Mouse (Mus musculus) cerebellum, adult 11 months (tissue): Measurements from ENCODE around the gene Wnt11.
A peak's percentile ranks its signal among the peaks of the same experiment; 100 is the strongest.

Experiments used
- DNase-seq: peaks from one replicate; pipeline ENCODE4 v3.0.0; 2022

The Wnt11 gene

GRCm38 (mm10) chr7:98867794-98868150 is 32.9 kb downstream of the Wnt11 start:
- DNase-seq = no peak

GRCm38 (mm10) chr7:98869070-98869469 is 34.2 kb downstream of the Wnt11 start:
- DNase-seq = no peak

- no peak for DNase-seq
Measured at GRCm38 (mm10) chr7:98870791-98871190, 35.9 kb downstream of the Wnt11 start.

GRCm38 (mm10) chr7:98871882-98872281 is 37.0 kb downstream of the Wnt11 start:
- no peak for DNase-seq

GRCm38 (mm10) chr7:98873316-98873715 is 38.4 kb downstream of the Wnt11 start:
- no peak for DNase-seq

- no peak for DNase-seq
Measured at GRCm38 (mm10) chr7:98874411-98874951, 39.6 kb downstream of the Wnt11 start.

- no peak for DNase-seq
Measured at GRCm38 (mm10) chr7:98875390-98875990, 40.6 kb downstream of the Wnt11 start.

- no peak for DNase-seq
Measured at GRCm38 (mm10) chr7:98876119-98876518, 41.2 kb downstream of the Wnt11 start.

GRCm38 (mm10) chr7:98879176-98879575 is 44.3 kb downstream of the Wnt11 start:
- DNase-seq = no peak

GRCm38 (mm10) chr7:98881887-98882286 is 47.0 kb downstream of the Wnt11 start:
- no peak for DNase-seq

- DNase-seq = peak; percentile 64
Measured at GRCm38 (mm10) chr7:98887811-98888261, 52.9 kb downstream of the Wnt11 start.

- no peak for DNase-seq
Measured at GRCm38 (mm10) chr7:98888810-98889209, 53.9 kb downstream of the Wnt11 start.

GRCm38 (mm10) chr7:98889211-98889610 is 54.3 kb downstream of the Wnt11 start:
- DNase-seq = no peak

GRCm38 (mm10) chr7:98893144-98893543 is 58.2 kb downstream of the Wnt11 start:
- no peak for DNase-seq

- no peak for DNase-seq
Measured at GRCm38 (mm10) chr7:98894305-98894704, 59.4 kb downstream of the Wnt11 start.

GRCm38 (mm10) chr7:98894768-98895167 is 59.9 kb downstream of the Wnt11 start:
- DNase-seq = no peak

- no peak for DNase-seq
Measured at GRCm38 (mm10) chr7:98895501-98896095, 60.7 kb downstream of the Wnt11 start.

GRCm38 (mm10) chr7:98897323-98897722 is 62.4 kb downstream of the Wnt11 start:
- no peak for DNase-seq

GRCm38 (mm10) chr7:98899815-98900214 is 64.9 kb downstream of the Wnt11 start:
- DNase-seq = no peak

GRCm38 (mm10) chr7:98901120-98901519 is 66.2 kb downstream of the Wnt11 start:
- no peak for DNase-seq

- DNase-seq = no peak
Measured at GRCm38 (mm10) chr7:98903884-98904283, 69.0 kb downstream of the Wnt11 start.
